Mouse (Mus musculus) intestine, postnatal 0 days (tissue): Measurements from ENCODE around the gene Il6ra. TPM values are rescaled to one million over a fixed set of nuclear protein-coding genes. Genes with fewer than 3 reads are reported as not detected.

Source experiments
- ATAC-seq: fragments of 200-750 bp; cut with Nextera tagmentation; 2 replicates; pipeline ENCODE4 v1.8.0; 2017; ENCODE audit warnings: mild to moderate bottlenecking, moderate TSS enrichment, moderate library complexity
- H3K27ac ChIP-seq: fragments of 300-500 bp; sonication (generic); 2 replicates; pipeline ENCODE4 v1.5.1; 2014; ENCODE audit warnings: mild to moderate bottlenecking, low read depth, low read length, moderate library complexity
- H3K27me3 ChIP-seq: fragments of 300-500 bp; sonication (generic); replicated peaks from 2 replicates; pipeline ENCODE4 v1.6.1; 2014; ENCODE audit warnings: low read length, mixed read lengths; ENCODE audit not compliant: control insufficient read depth, insufficient read depth
- H3K36me3 ChIP-seq: fragments of 300-500 bp; sonication (generic); 2 replicates; pipeline ENCODE4 v1.6.1; 2014; ENCODE audit warnings: mild to moderate bottlenecking, moderate library complexity; ENCODE audit not compliant: control insufficient read depth, insufficient read depth
- H3K4me1 ChIP-seq: fragments of 300-500 bp; sonication (generic); replicated peaks from 2 replicates; pipeline ENCODE4 v1.6.1; 2014; ENCODE audit warnings: antibody characterized with exemption, low read length, mixed read lengths; ENCODE audit not compliant: control insufficient read depth, insufficient read depth
- H3K4me2 ChIP-seq: fragments of 300-500 bp; sonication (generic); replicated peaks from 2 replicates; pipeline ENCODE4 v1.6.1; 2014; ENCODE audit warnings: low read depth, mild to moderate bottlenecking, moderate library complexity
- H3K4me3 ChIP-seq: fragments of 300-500 bp; sonication (generic); 2 replicates; pipeline ENCODE4 v1.5.1; 2014; ENCODE audit warnings: low read depth, low read length
- H3K9ac ChIP-seq: fragments of 300-500 bp; sonication (generic); 2 replicates; pipeline ENCODE4 v1.6.1; 2014; ENCODE audit warnings: mild to moderate bottlenecking, low read depth, low read length
- H3K9me3 ChIP-seq: fragments of 300-500 bp; sonication (generic); 2 replicates; pipeline ENCODE4 v1.6.1; 2016; ENCODE audit warnings: mixed run types; ENCODE audit not compliant: control insufficient read depth
- CTCF ChIP-seq: sonication (generic); IDR thresholded peaks from 2 replicates; pipeline ENCODE4 v1.5.1; 2016; ENCODE audit warnings: low read depth, mild to moderate bottlenecking, control low read depth, antibody characterized with exemption, moderate library complexity
- WGBS: fragments of 180-500 bp; shearing (Covaris S2); extraction: QIAGEN DNeasy Blood & Tissue Kit; methylation state at CpG from one replicate; pipeline ENCODE4 v1.1.7; 2014; 5-methylcytosine and 5-hydroxymethylcytosine counted together
- polyA plus RNA-seq: library from polyadenylated mRNA; unstranded; fragments of >200 nt; fragmentation: Nextera tagmentation; extraction: Ambion mirVana; gene quantifications from 2 replicates; pipeline ENCODE4 v1.2.1, GENCODE M21; 2015

The Il6ra gene
- polyA plus RNA-seq, 1 experiment from 2014 or later = 2.8 TPM

DNA sequence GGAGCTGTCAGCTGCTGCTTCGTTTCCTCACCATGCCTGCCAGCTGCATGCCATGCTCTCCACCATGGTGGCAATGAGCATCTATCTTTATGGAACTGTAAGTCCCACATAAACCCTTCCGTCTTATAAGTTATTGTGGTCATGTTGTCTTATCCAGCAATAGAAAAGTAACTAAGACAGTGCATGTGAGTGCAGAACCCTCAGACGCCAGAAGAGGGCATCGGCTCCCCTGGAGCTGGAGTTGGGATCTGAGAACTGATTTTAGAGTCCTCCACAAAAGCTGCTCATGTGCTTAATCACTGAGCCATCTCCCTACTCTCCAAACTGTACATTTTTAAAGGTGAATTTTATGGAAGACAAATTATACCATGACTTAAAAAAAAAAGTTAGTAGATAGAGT lies 95.9 kb downstream of the Il6ra start:
- no peak for ATAC-seq
- 65% methylated on average over 4 of the region's 4 CpGs for WGBS
- H3K27me3 ChIP-seq = peaks cover 4% of the 10 kb centered on the region; the same call in 1 of the 2 replicates

More for the DNA sequence above, 95.9 kb downstream of the Il6ra start:
- Histone ChIP-seq H3K9ac (no peak overlapping the region), H3K27ac (no peak overlapping the region), H3K9me3 (no peaks in the 10 kb centered on the region), H3K4me2 (no peak overlapping the region), H3K36me3 (no peaks in the 10 kb centered on the region), H3K4me1 (no peaks in the 10 kb centered on the region), H3K4me3 (no peak overlapping the region)
- TF ChIP-seq CTCF = peak; percentile 70

Other genes with a start within 250 kb of the Il6ra start
- gene Adar, start 198.2 kb downstream of the Il6ra start, polyA plus RNA-seq = 10.3 and 11.0 TPM in 2 replicates
- gene Chrnb2, start 148.6 kb downstream of the Il6ra start, polyA plus RNA-seq = 0.95 and 1.0 TPM in 2 replicates
- gene Ube2q1, start 139.6 kb downstream of the Il6ra start, polyA plus RNA-seq = 22.1 and 23.7 TPM in 2 replicates
- gene She, start 81.8 kb downstream of the Il6ra start, polyA plus RNA-seq = 1.6 and 1.8 TPM in 2 replicates
- 2.4 TPM in 2 replicates for gene Atp8b2, start 50.3 kb upstream of the Il6ra start, polyA plus RNA-seq
- gene Hax1, start 85.6 kb upstream of the Il6ra start, polyA plus RNA-seq = 64.0 and 65.1 TPM in 2 replicates
- gene 4933434E20Rik, start 138.4 kb upstream of the Il6ra start, polyA plus RNA-seq = 128 and 130 TPM in 2 replicates
- 112 and 117 TPM in 2 replicates for gene Ubap2l, start 139.4 kb upstream of the Il6ra start, polyA plus RNA-seq
- 311 and 332 TPM in 2 replicates for gene Tpm3, start 159.5 kb upstream of the Il6ra start, polyA plus RNA-seq
- gene Nup210l, start 190.9 kb upstream of the Il6ra start, polyA plus RNA-seq = 0.03 TPM in 1 of 2 replicates, not detected in the other